ENCODE assay signal across 8 mouse cellular contexts in genomic region chr3:148988996-148989817, GRCm38 (mm10). TPM values are rescaled to one million over a fixed set of nuclear protein-coding genes. Genes with fewer than 3 reads are reported as not detected.
A peak's percentile ranks its signal among the peaks of the same experiment; 100 is the strongest.
DNase-seq lines count a peak whose midpoint lies in the region; ATAC-seq lines count a peak whose summit lies in the region.

No protein-coding gene starts in this region.

- H3K9me3 ChIP-seq in lung, embryonic 16.5 days (ENCODE audit: control insufficient read depth, low read length): no peaks in the 10 kb centered on the region

- peak overlapping the region; percentile 99 for H3K27ac ChIP-seq in lung, embryonic 16.5 days (ENCODE audit: low read length)

- H3K27me3 ChIP-seq in lung, embryonic 16.5 days (ENCODE audit: control insufficient read depth, insufficient read depth, low read depth, low read length): no peaks in the 10 kb centered on the region

- under 1% methylated on average over 59 of the region's 75 CpGs for WGBS in lung, embryonic 16.5 days

- ATAC-seq in hematopoietic stem cell, adult 5-6 weeks (replicated peaks in 1 of 2; ENCODE audit: insufficient read depth in 1 of 2, low FRiP score in 2 of 2, low TSS enrichment in 1 of 2, low read depth in 1 of 2, poor library complexity in 2 of 2, severe bottlenecking in 2 of 2): peak; percentile 74 to 77
- peak; percentile 89 for ATAC-seq in lung, embryonic 16.5 days (ENCODE audit: low read depth)

- H3K4me1 ChIP-seq in lung, embryonic 16.5 days (replicated peaks; ENCODE audit: control insufficient read depth, insufficient read depth, low read length): peaks cover 16% of the 10 kb centered on the region

- peak overlapping the region; percentile 81 for H3K4me2 ChIP-seq in lung, embryonic 16.5 days (ENCODE audit: low read depth, low read length)

- DNase-seq in ES-CJ7 (ENCODE audit: low read depth, low spot score): peak; percentile 87
- DNase-seq in cerebellum, adult 9-11 months: peak; percentile 31
- DNase-seq in frontal cortex, adult 2 months (ENCODE audit: extremely low spot score in 1 of 2, low spot score in 1 of 2): peak; percentile 66 to 77
- peak; percentile 60 for DNase-seq in layer of hippocampus, adult 9-11 months
- DNase-seq in ovary, postnatal 10 days (ENCODE audit: low spot score): peak; percentile 81
- DNase-seq in thymus, postnatal 25 days: peak; percentile 19

- H3K36me3 ChIP-seq in lung, embryonic 16.5 days (ENCODE audit: control insufficient read depth, insufficient read depth, low read length): no peaks in the 10 kb centered on the region

- peak overlapping the region; percentile 93 for H3K4me3 ChIP-seq in lung, embryonic 16.5 days (ENCODE audit: low read length)

- peak overlapping the region; percentile 79 for H3K9ac ChIP-seq in lung, embryonic 16.5 days (ENCODE audit: low read length)

RNA-seq across cellular contexts. Expression of gene Adgrl2, which starts 1.1 kb away (rescaled TPM):
- polyA plus RNA-seq in frontal cortex, adult 2 months (2012; rRNA removed): 57.9 and 65.7 TPM in 2 replicates
- total RNA-seq in hematopoietic stem cell, adult 5-6 weeks (2017): 17.0 and 19.8 TPM in 2 replicates
- polyA plus RNA-seq in lung, embryonic 16.5 days (2015; fragmentation: Nextera tagmentation; extraction: Ambion mirVana): 46.3 and 51.1 TPM in 2 replicates

Comparison
In these comparisons a context has a peak if more than half of its experiments do, and no peak if none do; other contexts are left out.
1. Peak in every context shown above with its lines: DNase-seq, ATAC-seq, H3K4me3 ChIP-seq and H3K27ac ChIP-seq.
2. DNase-seq: peak in every context shown above with its lines; median percentile 87 in ES-CJ7; 81 in ovary, postnatal 10 days; 72 in frontal cortex, adult 2 months; 60 in layer of hippocampus, adult 9-11 months; 31 in cerebellum, adult 9-11 months; 19 in thymus, postnatal 25 days.